Mouse (Mus musculus) midbrain, embryonic 13.5 days (tissue): ENCODE data around the gene Olfr71. TPM values are rescaled to one million over a fixed set of nuclear protein-coding genes. Genes with fewer than 3 reads are reported as not detected.

Experiments used
- ATAC-seq: fragments of 200-750 bp; cut with Nextera tagmentation; 2 replicates; pipeline ENCODE4 v1.8.0; 2017; ENCODE audit warnings: mild to moderate bottlenecking, moderate TSS enrichment, moderate library complexity
- H3K27ac ChIP-seq: fragments of 300-500 bp; sonication (generic); 2 replicates; pipeline ENCODE4 v1.5.1; 2015; ENCODE audit warnings: inconsistent platforms, mild to moderate bottlenecking, moderate library complexity
- H3K27me3 ChIP-seq: fragments of 300-500 bp; sonication (generic); 2 replicates; pipeline ENCODE4 v1.6.1; 2015; ENCODE audit warnings: mild to moderate bottlenecking, inconsistent platforms
- H3K36me3 ChIP-seq: fragments of 300-500 bp; sonication (generic); 2 replicates; pipeline ENCODE4 v1.6.1; 2015; ENCODE audit warnings: mild to moderate bottlenecking, inconsistent platforms
- H3K4me1 ChIP-seq: fragments of 300-500 bp; sonication (generic); replicated peaks from 2 replicates; pipeline ENCODE4 v1.6.1; 2015; ENCODE audit warnings: inconsistent platforms
- H3K4me2 ChIP-seq: fragments of 300-500 bp; sonication (generic); replicated peaks from 2 replicates; pipeline ENCODE4 v1.6.1; 2015; ENCODE audit warnings: moderate library complexity, mild to moderate bottlenecking, inconsistent platforms
- H3K4me3 ChIP-seq: fragments of 300-500 bp; sonication (generic); replicated peaks from 2 replicates; pipeline ENCODE4 v1.5.1; 2015; ENCODE audit warnings: mild to moderate bottlenecking, inconsistent platforms
- H3K9ac ChIP-seq: fragments of 300-500 bp; sonication (generic); replicated peaks from 2 replicates; pipeline ENCODE4 v1.6.1; 2015; ENCODE audit warnings: mild to moderate bottlenecking, inconsistent platforms
- H3K9me3 ChIP-seq: fragments of 300-500 bp; sonication (generic); 2 replicates; pipeline ENCODE4 v1.6.1; 2016; ENCODE audit warnings: mild to moderate bottlenecking, inconsistent platforms
- WGBS: fragments of 180-500 bp; shearing (Covaris S2); methylation state at CpG from one replicate; pipeline ENCODE4 v1.1.7; 2015; 5-methylcytosine and 5-hydroxymethylcytosine counted together
- polyA plus RNA-seq: library from polyadenylated mRNA; unstranded; fragments of >200 nt; fragmentation: Nextera tagmentation; extraction: Ambion mirVana; gene quantifications from 2 replicates; pipeline ENCODE4 v1.2.1, GENCODE M21; 2015

The Olfr71 gene
- polyA plus RNA-seq, 1 experiment from 2014 or later, result 0.08 TPM

DNA sequence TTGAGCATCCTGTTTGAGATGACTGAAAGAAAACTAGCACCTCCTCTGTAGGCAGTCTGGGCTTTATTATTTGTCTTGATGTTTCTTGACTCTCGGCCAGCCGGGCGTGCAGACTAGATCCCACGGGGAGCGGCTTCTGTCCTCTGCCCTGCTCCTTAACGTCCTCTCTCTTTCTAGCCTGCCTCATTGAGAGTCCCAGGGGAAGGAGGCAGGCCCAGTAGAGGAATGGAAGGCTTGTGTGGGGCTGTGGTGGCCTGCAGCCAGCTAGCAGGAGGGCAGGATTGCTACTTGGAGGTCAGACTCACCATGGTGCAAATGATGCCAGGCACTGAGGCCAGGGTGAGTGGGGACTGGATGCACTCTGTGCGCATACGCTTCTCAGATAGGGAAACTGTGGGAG is 6.2 kb downstream of the Olfr71 start:
- ATAC-seq, result no peak
- Histone ChIP-seq H3K4me3 (no peak overlapping the region), H3K27me3 (no peaks in the 10 kb centered on the region), H3K27ac (no peak overlapping the region), H3K4me2 (no peak overlapping the region), H3K36me3 (no peaks in the 10 kb centered on the region), H3K4me1 (0 out of 2 replicates have a peak, but pooled peaks cover 4% of the 10 kb centered on the region), H3K9ac (no peak overlapping the region), H3K9me3 (no peaks in the 10 kb centered on the region)
- WGBS, result 71% methylated on average over 8 of the region's 8 CpGs

- Histone ChIP-seq H3K27ac (no peak overlapping the region), H3K9ac (no peak overlapping the region), H3K36me3 (no peaks in the 10 kb centered on the region), H3K4me1 (0 out of 2 replicates have a peak, but pooled peaks cover 4% of the 10 kb centered on the region), H3K4me2 (no peak overlapping the region), H3K4me3 (no peak overlapping the region), H3K27me3 (no peaks in the 10 kb centered on the region), H3K9me3 (no peaks in the 10 kb centered on the region)
- WGBS, result 78% methylated on average over 6 of the region's 6 CpGs
- ATAC-seq, result no peak
These were observed 6.6 kb downstream of the Olfr71 start for GRCm38 (mm10) chr4:43703439-43703838.

- no peak for ATAC-seq
- Histone ChIP-seq H3K27ac (no peak within 1 kb of the TSS), H3K4me3 (no peak within 1 kb of the TSS), H3K36me3 (no peaks in the 10 kb centered on the region), H3K4me1 (no peaks in the 10 kb centered on the region), H3K27me3 (no peaks in the 10 kb centered on the region), H3K4me2 (no peak within 1 kb of the TSS), H3K9me3 (no peaks in the 10 kb centered on the region), H3K9ac (no peak within 1 kb of the TSS)
- 91% methylated on average over 6 of the region's 6 CpGs for WGBS
These were observed 9.3 kb downstream of the Olfr71 start, which contains the start of gene Olfr70 for GRCm38 (mm10) chr4:43700707-43701106. Olfr70 (minus strand) TSS chr4:43700807.

DNA sequence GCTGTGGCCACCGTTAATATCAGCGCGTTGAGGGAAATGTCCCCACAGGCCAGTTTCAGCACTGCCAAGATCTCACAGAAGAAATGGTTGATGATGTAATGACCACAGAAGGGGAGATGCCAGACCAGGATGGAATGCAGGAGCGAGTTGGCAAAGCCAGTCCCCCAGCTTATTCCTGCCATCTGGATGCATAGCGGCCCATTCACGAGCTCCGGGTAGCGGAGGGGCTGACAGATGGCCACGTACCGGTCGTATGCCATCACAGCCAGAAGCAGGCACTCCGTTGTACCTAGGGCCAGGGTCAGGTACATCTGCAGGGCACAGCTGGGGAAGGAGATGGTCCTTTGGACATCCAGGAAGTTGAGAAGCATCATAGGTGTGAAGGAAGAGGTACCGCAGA is 13.5 kb downstream of the Olfr71 start:
- 89% methylated on average over 13 of the region's 13 CpGs for WGBS
- H3K9ac ChIP-seq, result no peak overlapping the region
- ATAC-seq, result no peak
- H3K9me3 ChIP-seq, result no peaks in the 10 kb centered on the region
- H3K27ac ChIP-seq, result no peak overlapping the region
- no peaks in the 10 kb centered on the region for H3K27me3 ChIP-seq
- H3K4me3 ChIP-seq, result no peak overlapping the region
- no peak overlapping the region for H3K4me2 ChIP-seq
- H3K36me3 ChIP-seq, result peaks cover 7% of the 10 kb centered on the region; the same call in 1 of the 2 replicates
- no peaks in the 10 kb centered on the region for H3K4me1 ChIP-seq

DNA sequence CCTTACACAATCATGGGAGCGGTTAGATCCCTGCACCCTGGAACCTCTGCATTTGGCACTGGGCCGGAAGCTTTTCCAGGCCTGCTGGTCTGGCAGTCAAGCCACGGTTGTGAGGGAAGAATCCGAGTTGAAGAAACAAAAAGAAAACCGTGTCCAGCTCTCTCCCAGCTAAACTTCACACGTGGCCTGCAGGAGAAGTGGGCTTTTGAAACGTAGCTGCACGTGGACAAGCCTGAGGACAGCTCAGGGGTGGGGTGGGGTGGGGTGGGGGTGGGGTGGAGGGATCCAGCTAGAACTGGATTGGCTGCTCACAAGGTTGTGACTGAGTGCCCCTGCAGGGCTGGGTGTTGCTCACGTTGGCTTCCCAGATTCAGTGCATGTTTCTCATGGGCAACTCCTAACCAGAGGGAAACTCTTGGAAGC is 14.8 kb downstream of the Olfr71 start:
- no peak for ATAC-seq
- Histone ChIP-seq H3K4me3 (no peak overlapping the region), H3K9ac (no peak overlapping the region), H3K27me3 (no peaks in the 10 kb centered on the region), H3K4me1 (no peaks in the 10 kb centered on the region), H3K9me3 (no peaks in the 10 kb centered on the region), H3K27ac (no peak overlapping the region), H3K4me2 (no peak overlapping the region), H3K36me3 (peaks cover 17% of the 10 kb centered on the region)
- WGBS, result 32% methylated on average over 9 of the region's 9 CpGs

GRCm38 (mm10) chr4:43694439-43695248 is 15.4 kb downstream of the Olfr71 start:
- no peak for ATAC-seq
- WGBS, result 89% methylated on average over 1 of the region's 1 CpGs

DNA sequence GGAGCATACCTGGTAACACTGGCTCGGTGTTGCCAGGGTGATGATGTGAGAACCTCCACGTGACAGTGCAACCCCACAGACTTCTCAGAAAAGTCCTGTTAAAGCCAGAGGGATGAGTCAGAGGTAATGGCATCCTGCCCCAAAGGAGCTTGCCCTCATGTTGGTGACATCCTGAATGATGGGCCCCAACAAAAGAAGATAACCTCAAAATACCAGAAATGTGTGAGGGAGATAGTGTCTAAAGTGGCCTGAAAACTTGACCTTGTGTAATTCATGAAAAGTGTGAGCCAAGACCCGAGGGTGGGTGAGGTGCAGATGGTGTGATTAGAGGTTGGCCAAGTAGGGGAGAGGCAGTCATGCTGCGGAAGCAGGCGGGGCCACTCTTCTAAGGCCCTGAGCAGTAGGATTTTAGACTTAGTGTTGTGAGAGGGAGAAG is 16.2 kb downstream of the Olfr71 start:
- Histone ChIP-seq H3K9ac (no peak overlapping the region; the same call in 1 of the 2 replicates), H3K36me3 (peaks cover 32% of the 10 kb centered on the region), H3K9me3 (no peaks in the 10 kb centered on the region), H3K4me2 (no peak overlapping the region), H3K27ac (no peak overlapping the region), H3K4me1 (no peaks in the 10 kb centered on the region), H3K27me3 (no peaks in the 10 kb centered on the region), H3K4me3 (no peak overlapping the region)
- no peak for ATAC-seq
- 82% methylated on average over 5 of the region's 5 CpGs for WGBS

More at GRCm38 (mm10) chr4:43694439-43695248, 15.4 kb downstream of the Olfr71 start:
- H3K9ac ChIP-seq, result no peak overlapping the region
- no peaks in the 10 kb centered on the region for H3K27me3 ChIP-seq
- H3K36me3 ChIP-seq, result peaks cover 23% of the 10 kb centered on the region
- H3K4me1 ChIP-seq, result no peaks in the 10 kb centered on the region
- H3K9me3 ChIP-seq, result no peaks in the 10 kb centered on the region
- no peak overlapping the region for H3K4me3 ChIP-seq
- no peak overlapping the region for H3K27ac ChIP-seq
- no peak overlapping the region for H3K4me2 ChIP-seq

DNA sequence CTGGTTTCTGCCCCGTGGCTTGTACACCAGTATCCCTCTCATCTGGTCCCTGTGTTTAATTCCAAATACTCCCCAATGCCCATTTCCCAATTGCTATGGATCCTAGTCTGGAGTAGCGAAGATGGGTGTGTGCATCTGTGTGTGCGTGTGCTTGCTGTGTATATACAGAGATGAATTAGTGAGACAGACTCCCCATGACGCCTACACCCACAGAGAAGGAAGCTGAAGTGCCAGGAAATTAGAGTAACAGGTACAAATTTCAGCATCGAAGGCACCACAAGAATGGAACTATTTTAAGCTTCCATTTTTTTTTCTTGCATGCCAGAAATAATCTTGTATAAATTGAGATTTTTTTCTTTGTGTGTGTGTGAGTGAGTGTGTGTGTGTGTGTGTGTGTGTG is 19.0 kb downstream of the Olfr71 start:
- H3K4me2 ChIP-seq, result no peak overlapping the region
- no peak overlapping the region for H3K9ac ChIP-seq
- H3K27ac ChIP-seq, result no peak overlapping the region
- H3K27me3 ChIP-seq, result no peaks in the 10 kb centered on the region
- H3K9me3 ChIP-seq, result no peaks in the 10 kb centered on the region
- H3K4me1 ChIP-seq, result no peaks in the 10 kb centered on the region
- H3K36me3 ChIP-seq, result peaks cover 57% of the 10 kb centered on the region
- no peak for ATAC-seq
- H3K4me3 ChIP-seq, result no peak overlapping the region
- 87% methylated on average over 5 of the region's 5 CpGs for WGBS

DNA sequence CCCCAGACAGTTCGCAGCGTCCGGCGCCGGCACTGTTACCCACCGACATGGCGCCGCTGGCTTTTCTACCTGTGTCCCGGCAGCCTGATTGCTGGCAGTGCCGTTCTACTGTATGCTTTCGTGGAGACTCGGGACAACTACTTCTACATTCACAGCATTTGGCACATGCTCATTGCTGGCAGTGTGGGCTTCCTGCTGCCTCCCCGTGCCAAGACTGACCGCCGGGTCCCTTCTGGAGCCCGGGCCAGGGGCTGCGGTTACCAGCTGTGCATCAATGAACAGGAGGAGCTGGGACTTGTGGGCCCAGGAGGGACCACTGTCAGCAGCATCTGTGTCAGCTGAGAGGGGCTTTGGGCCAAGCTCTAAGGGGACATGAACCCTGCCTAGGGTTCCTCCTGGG is 20.0 kb downstream of the Olfr71 start:
- Histone ChIP-seq H3K4me2 (no peak overlapping the region), H3K36me3 (peaks cover 67% of the 10 kb centered on the region), H3K9ac (no peak overlapping the region), H3K27me3 (no peaks in the 10 kb centered on the region), H3K4me1 (no peaks in the 10 kb centered on the region), H3K4me3 (no peak overlapping the region), H3K9me3 (no peaks in the 10 kb centered on the region), H3K27ac (no peak overlapping the region)
- no peak for ATAC-seq
- WGBS, result 96% methylated on average over 17 of the region's 17 CpGs

DNA sequence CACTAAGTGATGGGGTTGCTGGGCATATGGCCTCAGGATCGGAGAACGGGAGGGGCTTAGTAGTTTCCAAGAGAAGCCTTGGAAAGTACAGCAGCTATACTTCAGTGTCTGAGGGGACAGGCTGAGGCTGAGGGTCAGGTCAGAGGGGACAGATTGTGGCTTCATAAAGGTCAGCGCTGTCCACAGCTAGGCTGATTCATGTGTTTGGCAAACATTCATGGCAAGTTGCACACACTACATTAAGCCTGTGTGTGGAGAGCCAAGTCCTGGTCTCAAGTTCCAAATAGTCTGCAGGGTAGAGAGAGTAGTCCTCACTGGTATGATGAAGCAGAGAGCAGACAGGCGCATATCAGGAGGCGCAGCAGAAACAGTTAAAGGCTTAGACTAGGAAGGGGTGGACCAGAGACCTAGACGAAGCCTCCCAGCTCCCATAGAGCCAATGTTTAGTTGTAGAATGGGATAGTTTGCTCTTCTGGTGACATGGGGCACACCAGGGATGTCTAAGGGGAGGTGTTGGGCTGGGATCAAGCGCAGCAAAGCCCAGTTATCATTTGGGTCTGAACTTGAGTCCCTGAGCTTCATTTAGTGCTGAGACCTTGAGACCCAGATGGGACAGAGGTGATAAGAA is 30.5 kb downstream of the Olfr71 start:
- WGBS, result 92% methylated on average over 7 of the region's 7 CpGs
- H3K4me1 ChIP-seq, result no peaks in the 10 kb centered on the region
- H3K4me2 ChIP-seq, result no peak overlapping the region
- H3K27me3 ChIP-seq, result no peaks in the 10 kb centered on the region
- no peak overlapping the region for H3K4me3 ChIP-seq
- no peak overlapping the region for H3K27ac ChIP-seq
- no peak for ATAC-seq
- H3K9me3 ChIP-seq, result no peaks in the 10 kb centered on the region
- H3K9ac ChIP-seq, result no peak overlapping the region
- H3K36me3 ChIP-seq, result peaks cover 99% of the 10 kb centered on the region

- 82% methylated on average over 6 of the region's 6 CpGs for WGBS
- Histone ChIP-seq H3K36me3 (peaks cover 98% of the 10 kb centered on the region), H3K4me2 (no peak overlapping the region), H3K4me3 (no peak overlapping the region), H3K9me3 (no peaks in the 10 kb centered on the region), H3K27me3 (no peaks in the 10 kb centered on the region), H3K4me1 (no peaks in the 10 kb centered on the region), H3K27ac (no peak overlapping the region), H3K9ac (no peak overlapping the region)
- ATAC-seq, result no peak
These were observed 31.5 kb downstream of the Olfr71 start for GRCm38 (mm10) chr4:43678541-43678940.

DNA sequence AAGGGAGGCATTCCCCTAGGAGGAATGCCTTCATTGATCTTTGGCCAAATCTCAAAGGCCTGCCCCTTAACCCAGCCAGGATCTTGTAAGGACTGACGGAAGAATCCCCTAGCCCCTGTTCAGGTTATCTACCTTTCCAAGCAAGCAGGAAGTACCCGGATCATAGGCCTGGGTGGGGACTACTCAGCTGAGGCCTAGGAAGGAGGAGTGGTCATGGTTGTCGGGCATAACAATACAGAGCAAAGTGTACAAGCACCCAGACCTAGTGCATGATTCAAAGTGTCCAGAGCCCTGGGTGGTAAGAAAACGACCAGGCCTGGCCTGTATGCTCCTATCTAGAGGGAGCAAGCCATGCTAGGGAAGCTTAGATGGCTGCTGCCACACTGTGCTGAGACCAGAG is 34.4 kb downstream of the Olfr71 start:
- peaks cover 69% of the 10 kb centered on the region for H3K36me3 ChIP-seq
- no peak overlapping the region for H3K27ac ChIP-seq
- H3K4me1 ChIP-seq, result peaks cover 26% of the 10 kb centered on the region
- ATAC-seq, result no peak
- WGBS, result 79% methylated on average over 4 of the region's 4 CpGs
- H3K27me3 ChIP-seq, result no peaks in the 10 kb centered on the region
- no peak overlapping the region for H3K4me2 ChIP-seq
- no peak overlapping the region for H3K4me3 ChIP-seq
- H3K9me3 ChIP-seq, result no peaks in the 10 kb centered on the region
- H3K9ac ChIP-seq, result no peak overlapping the region
